Mouse (Mus musculus) kidney, adult 9 months (tissue): Measurements from ENCODE around the gene Tfcp2.
"Not testable (repeated sequence)": the region's sequence is repeated elsewhere in the genome, so short reads cannot be mapped to it uniquely, and the experiment has no call there.

Experiments used
- DNase-seq: peaks from one replicate; pipeline ENCODE4 v3.0.0; 2022

The Tfcp2 gene

DNA sequence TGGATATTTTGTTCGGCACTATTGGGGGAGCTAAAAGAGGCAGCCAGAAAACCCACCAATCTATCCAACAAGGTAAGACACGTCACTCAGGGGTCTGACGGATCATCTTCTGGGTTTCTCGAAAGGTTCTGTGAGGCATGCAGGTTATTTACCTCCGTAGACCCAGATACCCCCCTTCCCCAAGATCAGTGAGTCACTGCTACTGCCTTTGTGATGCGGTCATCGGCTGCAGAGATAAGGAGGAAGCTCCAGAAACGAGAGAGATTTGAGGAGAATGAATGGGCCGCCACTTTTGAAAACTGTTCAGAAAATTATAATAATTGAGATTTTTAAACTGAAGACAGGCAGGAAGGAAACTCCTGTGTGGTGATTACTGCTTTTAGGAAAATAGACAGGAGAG lies 4.6 kb upstream of the Tfcp2 start:
- DNase-seq, result no peak

DNA sequence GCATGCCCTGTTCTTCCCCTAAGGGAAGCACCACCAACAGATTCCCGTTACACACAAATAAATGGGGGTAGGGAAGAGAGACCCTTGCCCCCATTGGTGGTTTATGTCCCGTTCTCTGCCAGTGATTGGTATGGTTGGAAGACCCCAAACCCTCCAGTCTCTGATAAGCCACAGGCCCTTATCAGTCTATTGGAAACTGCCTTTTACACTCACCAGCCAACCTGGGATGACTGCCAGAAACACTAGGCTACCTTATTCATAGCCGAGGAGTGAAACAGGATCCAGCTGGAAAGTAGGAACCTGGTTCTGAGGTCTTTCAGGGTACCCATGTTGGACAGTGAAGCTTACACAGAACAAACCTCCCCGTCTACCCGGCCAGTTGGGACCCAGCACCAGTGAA lies 4.2 kb upstream of the Tfcp2 start:
- peak; percentile 31 for DNase-seq

DNA sequence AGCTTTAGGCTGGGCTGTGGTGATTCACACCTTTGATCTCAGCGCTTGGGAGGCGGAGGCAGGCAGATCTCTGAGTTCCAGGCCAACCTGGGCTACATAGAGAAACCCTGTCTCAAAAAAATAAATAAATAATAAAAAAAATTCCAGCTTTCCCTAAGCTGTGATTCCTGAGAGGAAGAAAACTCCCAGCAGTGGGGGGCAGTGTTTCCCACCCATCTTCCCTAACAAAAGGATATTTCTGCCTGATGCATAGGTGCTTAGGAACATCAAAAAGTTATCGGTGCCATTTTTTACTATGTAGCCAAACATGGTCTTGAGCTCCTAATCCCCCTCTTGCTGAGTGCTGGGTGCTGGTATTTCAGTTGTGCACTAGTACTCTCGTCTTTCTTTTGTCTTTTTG lies 1.5 kb downstream of the Tfcp2 start:
- peak; percentile 55 for DNase-seq

DNA sequence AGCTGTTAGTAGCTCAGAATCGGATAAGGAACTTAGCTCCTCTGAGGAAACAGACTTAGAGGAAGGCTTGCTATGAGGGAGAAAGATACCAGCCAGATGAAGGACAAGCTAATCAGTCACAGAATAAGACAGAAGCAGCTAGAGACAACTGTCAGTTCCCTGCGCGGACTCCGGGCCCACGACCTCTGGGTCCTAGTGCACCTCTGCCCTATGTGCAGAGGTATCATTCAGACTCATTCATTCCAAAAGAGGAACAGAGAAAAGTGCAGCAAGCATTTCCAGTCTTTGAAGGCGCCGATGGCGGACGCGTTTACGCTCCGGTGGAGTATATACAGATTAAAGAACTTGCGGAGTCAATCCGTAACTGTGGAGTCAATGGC lies 8.2 kb downstream of the Tfcp2 start:
- DNase-seq, result not testable (repeated sequence)

DNA sequence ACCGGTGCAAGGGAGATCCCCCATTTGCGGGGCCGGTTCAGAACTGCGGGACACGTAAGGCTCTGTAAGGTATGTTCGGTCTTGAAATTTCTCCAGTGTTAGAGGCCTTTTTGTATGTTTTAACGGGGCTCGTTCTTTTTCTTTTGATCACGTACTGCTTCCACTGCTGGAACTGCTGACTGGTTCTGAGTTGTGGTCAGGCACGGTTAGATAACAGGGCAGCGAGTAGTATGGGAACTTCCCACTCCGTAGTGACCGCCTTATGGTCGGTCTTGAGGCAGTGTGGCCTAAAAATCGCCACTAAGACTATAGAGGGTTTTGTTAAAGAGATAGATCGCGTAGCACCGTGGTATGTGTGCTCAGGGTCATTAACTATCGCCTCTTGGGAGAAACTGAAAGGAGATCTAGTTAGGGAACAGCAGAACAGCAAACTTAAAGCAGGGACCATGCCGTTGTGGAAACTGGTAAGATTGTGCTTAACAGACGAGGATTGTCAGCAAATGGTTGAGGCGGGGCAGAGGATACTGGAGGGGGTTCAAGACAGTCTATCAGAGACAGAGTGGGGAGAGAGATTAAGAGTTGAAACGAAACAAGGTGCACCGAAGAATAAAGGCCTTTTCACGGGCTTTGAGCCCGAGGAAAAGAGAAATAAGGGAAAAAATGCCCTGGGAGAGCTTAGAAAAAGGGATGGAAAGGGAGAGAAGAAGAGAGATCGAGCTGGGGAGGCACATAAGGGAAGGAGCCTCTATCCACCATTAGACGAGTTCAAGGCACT lies 8.7 kb downstream of the Tfcp2 start:
- DNase-seq, result not testable (repeated sequence)

DNA sequence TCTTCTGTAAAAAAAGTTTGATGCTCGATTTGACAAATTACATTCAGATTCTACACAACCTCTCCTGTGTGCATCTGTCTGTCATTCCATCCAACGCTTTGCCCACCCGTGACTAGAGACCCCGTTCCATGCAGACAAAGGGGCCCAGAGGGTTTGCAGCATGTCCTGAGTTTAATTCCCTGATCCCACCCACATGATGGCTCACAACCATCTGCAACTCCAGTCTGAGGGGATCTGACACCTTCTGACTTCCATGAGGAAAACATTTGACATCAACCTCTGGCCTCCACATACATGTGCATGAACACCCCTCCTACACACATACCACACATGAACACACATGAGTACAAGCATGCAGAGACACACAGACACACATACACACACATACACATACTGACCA lies 10.4 kb downstream of the Tfcp2 start:
- no peak for DNase-seq

DNA sequence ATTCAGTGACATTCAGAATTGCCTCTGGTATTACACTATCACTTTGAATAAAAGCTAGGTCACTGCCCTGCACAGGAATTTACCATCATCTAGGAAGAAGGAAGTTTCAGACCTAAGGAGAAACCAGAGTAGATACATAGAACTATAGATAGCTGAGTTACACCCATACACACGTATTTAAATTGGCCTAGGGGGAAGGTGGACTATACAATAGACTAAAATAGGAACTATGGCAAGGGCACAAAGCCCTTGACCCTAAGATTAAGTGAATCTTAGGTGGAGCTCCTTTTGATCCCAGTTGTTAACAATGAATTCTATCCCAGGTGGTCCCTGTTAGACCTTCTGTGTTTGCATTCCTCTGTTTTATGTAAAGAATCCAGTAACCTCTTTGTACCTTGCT lies 10.8 kb downstream of the Tfcp2 start:
- not testable (repeated sequence) for DNase-seq

DNA sequence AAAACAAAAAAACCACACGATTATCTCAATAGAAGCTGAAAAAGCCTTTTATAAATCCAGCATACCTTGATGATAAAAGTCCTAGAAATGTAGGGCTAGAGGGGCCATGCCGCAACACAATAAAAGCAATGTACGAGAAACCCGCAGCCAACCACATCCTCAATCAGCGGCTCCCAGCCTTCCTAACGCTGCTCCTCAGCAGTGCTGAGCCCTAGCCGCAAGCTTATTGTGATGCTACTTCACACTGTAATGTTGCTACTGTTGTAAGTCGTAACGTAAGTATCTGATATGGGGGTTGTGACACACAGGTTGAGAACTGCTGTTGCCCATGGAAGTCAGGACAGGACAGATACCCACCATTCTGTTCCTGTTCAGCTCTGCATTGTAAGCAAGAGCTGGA lies 12.4 kb downstream of the Tfcp2 start:
- DNase-seq, result no peak

DNA sequence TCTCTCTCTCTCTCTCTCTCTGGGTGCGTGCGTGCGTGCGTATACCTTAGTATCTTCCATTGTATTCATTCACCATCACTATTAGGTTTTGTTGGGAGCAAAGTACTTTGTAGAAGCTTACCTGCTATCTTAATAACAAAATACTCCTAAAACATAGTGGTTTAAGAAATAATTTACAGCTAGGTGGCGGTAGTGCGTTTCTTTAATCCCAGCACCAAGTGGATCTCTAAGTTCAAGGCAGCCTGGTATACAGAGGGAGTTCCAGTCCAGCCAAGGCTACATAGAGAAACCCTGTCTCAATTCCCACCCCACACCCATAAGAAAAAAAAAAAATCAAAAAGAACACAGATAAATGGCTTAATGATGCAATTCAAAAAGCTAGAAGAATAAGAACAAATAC lies 13.9 kb downstream of the Tfcp2 start:
- DNase-seq, result peak; percentile 82

DNA sequence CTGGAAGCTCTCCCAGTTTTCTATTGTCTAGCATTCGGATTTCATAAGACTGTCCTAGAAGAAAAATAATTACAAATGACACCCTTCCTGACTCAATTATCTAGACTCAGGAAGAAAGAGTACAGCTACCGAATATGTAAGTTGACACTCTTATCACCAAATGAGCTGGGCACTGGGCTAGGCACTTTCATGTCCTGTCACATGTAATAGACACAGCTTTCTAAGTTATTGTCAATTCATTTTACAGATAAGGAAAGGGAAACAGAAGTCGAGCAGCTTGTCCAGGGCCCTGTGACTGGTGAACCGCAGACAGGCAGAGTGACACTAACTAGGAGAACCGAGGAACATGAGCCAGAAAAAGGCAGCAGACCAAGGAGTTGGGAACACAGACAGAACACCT lies 23.9 kb downstream of the Tfcp2 start:
- no peak for DNase-seq

DNA sequence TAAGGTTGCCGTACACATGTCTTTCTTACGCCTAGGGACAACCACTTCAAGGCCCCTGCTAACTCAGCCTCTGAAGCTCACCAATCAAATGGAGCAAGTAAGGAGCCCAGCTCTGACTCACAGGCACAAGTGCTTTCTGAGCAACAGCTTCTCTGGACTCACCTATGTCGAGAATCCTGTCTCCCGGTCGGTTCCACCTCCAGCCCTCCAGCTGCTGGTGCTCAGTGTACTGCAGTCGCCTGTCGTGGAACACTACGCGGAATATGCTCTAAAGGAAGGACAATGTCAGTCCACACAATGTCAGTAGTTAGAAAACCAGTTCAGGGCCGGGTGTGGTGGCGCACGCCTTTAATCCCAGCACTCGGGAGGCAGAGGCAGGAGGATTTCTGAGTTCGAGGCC lies 26.4 kb downstream of the Tfcp2 start:
- no peak for DNase-seq

DNA sequence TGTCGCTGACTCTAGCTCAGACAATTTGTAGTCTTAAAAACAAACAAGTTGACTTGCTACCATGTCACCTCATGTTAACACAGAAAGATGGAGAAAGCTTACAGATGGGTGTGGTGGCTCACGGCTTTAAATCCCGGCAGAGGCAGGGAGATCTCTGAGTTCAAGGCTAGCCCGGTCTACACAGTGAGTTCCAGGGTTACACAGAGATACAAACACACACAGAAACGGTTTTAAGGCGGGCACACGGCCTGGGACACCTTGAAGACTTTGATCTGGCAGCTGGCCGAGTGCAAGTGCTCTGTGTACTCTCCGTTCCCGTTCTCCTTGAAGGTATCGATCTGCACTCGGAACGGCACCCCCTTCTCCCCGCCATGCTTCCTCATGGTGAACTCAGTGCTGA lies 31.5 kb downstream of the Tfcp2 start:
- peak; percentile 43 for DNase-seq

DNA sequence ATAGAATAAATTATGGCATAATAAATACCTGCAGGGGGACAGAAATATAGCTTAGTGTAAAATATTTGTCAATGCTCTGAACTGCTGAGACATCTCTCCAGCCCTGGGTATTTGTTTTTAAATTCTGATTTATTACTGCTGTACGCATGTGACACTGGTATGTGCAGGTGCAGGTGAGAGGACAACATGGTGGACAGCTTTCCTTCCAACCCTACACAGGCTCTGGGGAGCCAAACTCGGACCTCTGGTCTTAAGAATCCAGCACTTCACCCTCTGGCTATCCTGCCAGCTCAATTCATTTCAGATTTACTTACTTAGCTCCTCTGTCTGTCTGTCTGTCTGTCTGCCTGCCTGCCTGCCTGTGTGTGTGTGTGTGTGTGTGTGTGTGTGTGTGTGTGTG lies 36.7 kb downstream of the Tfcp2 start:
- DNase-seq, result no peak

DNA sequence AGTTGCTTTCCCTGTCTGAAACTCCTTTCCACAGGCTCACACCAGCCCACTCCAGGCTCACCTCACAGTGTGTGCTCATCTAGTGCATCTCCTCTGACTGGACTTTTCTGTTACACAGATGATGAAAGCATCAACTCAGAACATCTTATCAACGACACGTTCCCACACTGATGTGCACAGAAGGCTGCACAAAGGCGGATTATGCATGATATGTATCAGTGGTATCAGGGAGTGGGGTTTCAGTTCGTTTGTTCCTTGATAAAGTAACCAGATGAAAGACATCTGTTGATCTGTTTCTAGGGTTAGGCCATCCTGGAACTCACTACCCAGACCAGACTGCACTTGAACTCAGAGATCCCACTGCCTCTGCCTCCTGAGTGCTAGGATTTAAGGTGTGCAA lies 38.4 kb downstream of the Tfcp2 start:
- no peak for DNase-seq

DNA sequence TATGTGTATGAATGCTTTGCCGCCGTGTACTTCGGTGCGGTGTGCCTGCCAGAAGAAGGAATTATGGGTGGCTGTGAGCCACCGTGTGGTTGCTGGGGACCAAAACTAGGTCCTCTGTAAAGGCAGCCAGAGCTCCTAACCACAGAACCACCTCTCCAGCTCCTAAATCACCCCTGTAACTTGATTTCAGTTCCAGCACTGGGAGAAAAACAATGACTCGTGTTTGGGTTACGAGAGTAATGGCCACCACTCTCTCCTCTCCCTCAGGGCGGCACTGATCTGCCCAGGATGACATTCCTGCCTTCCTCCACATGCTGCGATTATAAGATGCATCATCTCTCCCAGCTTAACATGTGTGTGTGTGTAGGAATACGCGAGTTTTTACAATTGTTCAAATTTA lies 41.7 kb downstream of the Tfcp2 start:
- no peak for DNase-seq

DNA sequence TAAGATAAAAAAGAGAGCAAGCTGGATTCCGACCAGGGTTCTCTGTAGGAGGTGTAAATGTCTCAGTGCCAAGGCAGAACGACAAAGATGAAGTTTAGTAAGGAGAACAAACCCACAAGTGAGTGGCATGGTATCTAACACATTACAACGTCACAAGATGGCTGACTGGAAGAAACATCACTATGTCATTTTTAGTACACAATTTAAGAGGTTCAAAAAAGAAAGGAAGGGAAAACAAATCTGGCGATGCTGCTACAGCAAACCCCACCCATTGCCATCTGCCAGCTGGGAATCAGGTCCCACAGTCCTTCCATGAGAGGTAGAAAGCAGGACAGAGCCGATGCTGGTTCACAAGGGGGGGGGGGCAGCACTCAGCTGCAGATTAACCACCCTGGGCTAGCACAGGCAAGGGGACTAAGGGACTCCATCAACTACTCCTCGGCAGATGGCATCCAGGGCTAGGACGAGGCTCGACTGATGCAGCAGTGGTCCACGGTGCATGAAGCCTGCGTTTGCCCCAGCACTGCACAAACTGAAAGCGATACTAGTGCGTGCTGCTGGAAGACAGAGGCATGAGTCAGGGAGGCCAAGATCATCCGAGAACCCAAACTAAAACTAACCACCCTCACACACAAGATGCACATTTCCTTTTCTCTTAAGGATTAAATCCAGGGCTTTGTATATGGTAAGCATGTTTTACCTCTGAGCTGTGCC lies 43.2 kb downstream of the Tfcp2 start:
- no peak for DNase-seq

DNA sequence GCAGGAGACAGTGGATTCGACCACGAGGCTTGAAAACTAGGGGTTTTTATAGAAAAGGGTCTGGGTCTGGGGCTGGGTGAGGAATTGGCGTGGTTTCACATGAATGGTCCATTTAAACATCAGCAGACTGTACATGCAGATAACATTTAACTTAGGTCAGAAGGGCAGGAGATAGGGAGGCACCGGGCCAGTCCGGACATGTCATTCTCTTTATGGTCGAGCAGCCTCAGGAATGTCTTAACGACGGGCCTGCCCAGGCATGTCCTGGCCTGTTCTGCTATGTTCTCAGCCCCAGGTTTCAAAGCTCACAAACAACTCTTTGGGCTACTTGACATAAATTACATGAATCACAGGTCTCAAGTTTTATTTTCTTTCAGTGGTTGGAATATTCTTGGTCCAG lies 52.3 kb downstream of the Tfcp2 start:
- DNase-seq, result peak; percentile 56

DNA sequence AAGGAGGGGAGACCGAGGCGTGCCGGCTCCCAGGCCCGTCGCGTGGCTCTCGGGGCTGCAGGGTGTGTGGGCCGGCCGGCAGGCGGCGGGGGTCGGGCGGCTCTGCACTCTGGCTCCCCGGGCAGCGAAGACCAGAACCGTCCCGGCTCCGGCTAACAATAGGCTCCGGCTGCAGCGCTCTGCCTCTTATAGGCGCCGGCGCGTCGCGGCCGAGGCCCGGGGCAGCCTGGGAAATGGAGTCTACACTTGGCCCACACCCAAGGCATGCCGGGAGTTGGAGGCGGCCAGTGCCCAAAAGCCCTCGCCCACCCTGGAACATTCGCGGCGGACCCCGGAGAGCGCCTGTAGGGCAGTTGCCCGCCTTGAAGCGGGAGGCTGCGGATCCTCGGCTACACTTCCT lies 56.7 kb downstream of the Tfcp2 start, which contains the start of gene Csrnp2:
Gene Csrnp2, minus strand, starts transcription at position 387 of the 400 bp plus-strand sequence.
- DNase-seq, result peak; percentile 90

DNA sequence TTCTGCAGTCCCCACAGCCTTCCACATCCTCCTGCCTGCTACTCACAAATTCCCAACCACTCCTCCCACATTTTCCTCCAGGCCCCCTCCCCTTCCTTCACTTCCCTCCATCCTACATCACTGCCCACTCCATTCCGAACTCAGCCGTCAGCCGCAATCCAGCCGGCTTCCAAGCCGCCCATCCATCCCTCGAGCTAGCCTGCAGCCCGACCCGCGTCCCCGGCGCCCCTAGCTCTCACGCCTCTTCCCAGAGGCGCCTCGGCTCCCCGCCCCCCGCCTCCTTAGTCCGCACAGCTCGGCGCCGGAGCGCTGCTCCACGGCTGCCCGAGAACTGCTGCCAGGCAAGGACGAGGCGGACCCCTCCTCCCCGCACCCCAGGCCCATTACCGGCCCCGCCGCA lies 57.2 kb downstream of the Tfcp2 start:
- DNase-seq, result no peak

DNA sequence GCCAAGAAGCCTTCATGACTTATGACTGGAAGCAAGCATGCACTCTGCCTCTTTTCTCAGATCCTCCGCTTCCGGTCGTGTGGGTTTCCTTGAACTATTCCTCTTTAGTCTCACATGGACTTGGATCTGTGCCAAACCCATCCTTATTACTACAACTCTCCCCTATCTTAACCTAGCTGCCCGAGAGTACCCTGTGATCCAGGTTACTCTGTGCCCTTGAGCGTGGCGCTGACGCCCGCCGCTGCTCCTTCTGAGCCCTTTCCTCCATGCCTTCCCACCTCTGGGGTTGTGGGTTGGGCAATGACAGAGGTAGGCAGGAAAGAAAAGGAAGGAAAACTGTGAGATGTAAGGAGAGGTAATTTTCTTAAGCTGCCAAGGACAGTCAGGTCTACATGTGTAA lies 59.8 kb downstream of the Tfcp2 start:
- DNase-seq, result peak; percentile 28

DNA sequence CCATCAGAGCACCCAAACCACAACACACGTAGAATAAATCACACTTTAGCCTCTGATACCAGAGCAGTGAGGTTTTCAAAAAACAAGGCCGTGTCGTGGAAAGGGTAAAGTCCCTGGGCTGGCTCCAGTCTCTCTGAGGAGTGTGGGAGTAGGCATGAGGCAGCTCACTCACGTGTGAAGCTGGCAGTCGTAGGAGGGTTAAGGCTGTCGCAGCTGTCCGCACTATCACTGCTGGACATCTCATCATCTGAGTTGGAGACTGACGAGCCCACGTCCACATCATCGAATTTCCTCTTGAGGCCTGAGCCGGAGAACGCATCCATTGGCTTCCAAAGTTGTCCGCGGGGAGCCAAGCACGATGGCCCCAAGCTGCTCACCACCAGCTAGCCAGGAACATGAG lies 62.5 kb downstream of the Tfcp2 start:
- peak; percentile 52 for DNase-seq

DNA sequence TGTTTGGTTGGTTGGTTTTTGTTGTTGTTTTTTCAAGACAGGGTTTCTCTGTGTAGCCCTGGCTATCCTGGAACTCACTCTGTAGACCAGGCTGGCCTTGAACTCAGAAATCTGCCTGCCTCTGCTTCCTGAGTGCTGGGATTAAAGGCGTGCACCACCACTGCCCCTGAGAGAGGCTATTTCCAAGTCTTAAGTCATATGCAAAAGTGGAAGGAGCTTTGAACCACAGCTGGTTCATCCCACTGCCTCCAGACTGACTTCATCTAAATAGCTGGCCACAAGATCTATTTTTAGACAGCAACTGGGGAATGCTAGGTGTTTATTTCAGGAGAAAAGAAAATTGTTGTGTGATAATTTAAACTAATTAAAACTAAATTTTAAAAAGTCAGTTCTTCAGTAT lies 63.5 kb downstream of the Tfcp2 start:
- DNase-seq, result not testable (repeated sequence)

DNA sequence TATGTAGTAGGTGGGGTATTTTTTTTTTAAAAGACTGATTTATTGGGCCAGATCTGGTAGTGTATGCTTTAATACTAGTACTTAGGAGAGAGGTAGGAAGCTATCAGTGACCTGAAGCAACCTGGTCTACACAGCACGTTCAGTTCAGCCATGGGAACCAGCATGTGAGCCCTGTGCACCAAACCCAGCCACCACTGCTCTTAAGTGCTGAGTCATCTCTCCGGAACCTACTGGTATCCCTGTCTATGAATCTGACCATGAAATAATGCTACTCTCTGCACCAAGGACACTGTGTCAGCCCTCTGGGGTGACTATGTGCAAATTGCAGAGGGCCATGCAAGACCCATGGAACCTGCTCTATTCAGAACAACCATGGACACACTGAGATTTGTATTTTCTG lies 64.8 kb downstream of the Tfcp2 start:
- DNase-seq, result no peak

DNA sequence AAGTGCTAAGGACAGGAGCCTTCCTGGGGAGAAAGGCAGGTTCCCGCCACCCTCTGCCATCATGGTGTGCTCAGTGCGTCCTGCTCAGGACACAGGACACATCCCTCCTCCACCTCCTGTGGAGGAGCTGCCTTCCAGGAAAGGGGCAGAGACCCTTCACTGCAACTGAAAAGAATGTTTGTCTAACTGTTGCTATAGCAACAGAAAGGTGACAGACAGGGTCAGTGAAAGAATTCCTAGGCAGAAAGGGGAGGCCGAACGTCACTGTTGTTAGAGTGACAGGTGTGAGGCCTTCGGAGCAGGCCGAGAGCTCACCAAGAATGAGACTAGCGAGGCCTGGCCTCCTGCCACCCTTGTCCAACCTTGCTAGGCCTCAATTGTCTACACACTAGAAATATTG lies 65.4 kb downstream of the Tfcp2 start:
- DNase-seq, result no peak

DNA sequence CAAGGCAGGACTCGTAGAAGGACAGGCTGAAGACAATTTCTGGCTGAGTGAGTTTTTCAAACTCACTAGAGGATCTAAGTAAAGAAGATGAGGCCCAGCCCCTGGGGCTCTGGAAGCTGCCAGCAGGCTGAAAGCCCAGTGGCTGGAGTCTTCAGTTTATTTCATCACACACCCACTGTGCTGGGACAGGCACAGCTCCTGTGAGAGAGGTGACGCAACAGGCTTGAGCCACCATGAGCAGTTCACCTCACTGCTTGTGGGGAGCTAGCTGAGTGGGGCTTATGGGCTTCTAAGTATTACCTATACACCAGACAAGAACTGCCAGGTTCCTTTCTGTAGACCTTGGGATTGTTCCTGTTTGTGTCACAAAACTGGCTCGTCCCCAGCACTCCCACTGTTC lies 66.2 kb downstream of the Tfcp2 start:
- DNase-seq, result no peak
